Mouse (Mus musculus) ES-Bruce4 (cell line): ENCODE measurements at regions not wholly inside any gene's neighbourhood (a gene's known extent, or its start where the extent isn't known, plus 50 kb on each side); places are given as distances from the start of the nearest gene placed in this dataset.

Source experiments
- H3K27ac ChIP-seq: 2 replicates; pipeline ENCODE4 v1.5.1; 2012; ENCODE audit warnings: low read length, inconsistent platforms; ENCODE audit not compliant: insufficient read depth
- H3K27me3 ChIP-seq: 2 replicates; pipeline ENCODE4 v1.6.1; 2012; ENCODE audit warnings: mild to moderate bottlenecking, low read length, inconsistent platforms; ENCODE audit not compliant: control insufficient read depth, poor library complexity, insufficient read depth, severe bottlenecking
- H3K36me3 ChIP-seq: 2 replicates; pipeline ENCODE4 v1.6.1; 2012; ENCODE audit warnings: inconsistent platforms, mild to moderate bottlenecking, low read length, moderate library complexity; ENCODE audit not compliant: control insufficient read depth, poor library complexity, insufficient read depth, severe bottlenecking
- H3K4me1 ChIP-seq: one replicate; pipeline ENCODE4 v1.8.1; 2011; ENCODE audit warnings: low read length; ENCODE audit not compliant: control insufficient read depth, insufficient read depth
- H3K4me3 ChIP-seq: 2 replicates; pipeline ENCODE4 v1.5.1; 2011; ENCODE audit warnings: low read depth, mild to moderate bottlenecking, low read length
- H3K9ac ChIP-seq: 2 replicates; pipeline ENCODE4 v1.6.1; 2012; ENCODE audit warnings: low read depth, mild to moderate bottlenecking, inconsistent platforms; ENCODE audit not compliant: poor library complexity, severe bottlenecking
- H3K9me3 ChIP-seq: replicated peaks from 2 replicates; pipeline ENCODE4 v1.6.1; 2012; ENCODE audit warnings: mild to moderate bottlenecking, low read length, inconsistent platforms; ENCODE audit not compliant: control insufficient read depth, poor library complexity, insufficient read depth, severe bottlenecking
- CTCF ChIP-seq: IDR thresholded peaks from one replicate; pipeline ENCODE4 v1.8.1; 2011; ENCODE audit warnings: low read depth, low read length
- EP300 ChIP-seq: IDR thresholded peaks from 2 replicates; pipeline ENCODE4 v1.6.1; 2011; ENCODE audit warnings: low read depth, low read length; ENCODE audit not compliant: insufficient read depth
- POLR2A ChIP-seq: IDR thresholded peaks from one replicate; pipeline ENCODE4 v1.8.1; 2011; ENCODE audit warnings: low read length; ENCODE audit not compliant: insufficient read depth

- no peak overlapping the region for H3K27ac ChIP-seq
- TF ChIP-seq POLR2A (no peak), CTCF (no peak), EP300 (no peak)
- no peaks in the 10 kb centered on the region for H3K27me3 ChIP-seq
- no peak overlapping the region for H3K9ac ChIP-seq
- no peaks in the 10 kb centered on the region for H3K36me3 ChIP-seq
- no peaks in the 10 kb centered on the region for H3K4me1 ChIP-seq
- H3K9me3 ChIP-seq = no peaks in the 10 kb centered on the region
- H3K4me3 ChIP-seq = no peak overlapping the region
These were observed 413.5 kb upstream of the G6pd2 start for GRCm38 (mm10) chr5:61394977-61395708.
